Mouse (Mus musculus): ENCODE measurements around the gene Nat10. TPM values are rescaled to one million over a fixed set of nuclear protein-coding genes. Genes with fewer than 3 reads are reported as not detected.

Nat10 gene
- total and polyA plus RNA-seq, 2 experiments, result 8.8 to 28.7 TPM

- H3K4me1 ChIP-seq (ENCODE audit: control insufficient read depth, insufficient read depth, low read length), result peaks cover 2% of the 10 kb centered on the region; the same call in 1 of the 2 replicates
- H3K79me2 ChIP-seq (ENCODE audit: control insufficient read depth, insufficient read depth, low read length), result peaks cover 2% of the 10 kb centered on the region; the same call in 1 of the 2 replicates
- no peak overlapping the region for H3K9ac ChIP-seq (ENCODE audit: low read depth, low read length)
- peaks cover 24% of the 10 kb centered on the region for H3K36me3 ChIP-seq (ENCODE audit: control insufficient read depth, insufficient read depth, low read length)
- H3K4me3 ChIP-seq (ENCODE audit: insufficient read depth, low read depth, low read length), result no peak overlapping the region
- DNase-seq (ENCODE audit: extremely low read depth, low read depth, low spot score), result peak; percentile 34
- WGBS, result 79% methylated on average over 5 of the region's 5 CpGs
- no peak overlapping the region for H3K27ac ChIP-seq (replicated peaks; ENCODE audit: insufficient read depth, low read depth, low read length)
- TF ChIP-seq POLR2A (IDR thresholded peaks at IDR 0.05; ENCODE audit: extremely low read depth, insufficient read depth, low read length) (no peak), CTCF (IDR thresholded peaks at IDR 0.05; ENCODE audit: low read depth, low read length) (no peak)
- H3K27me3 ChIP-seq (ENCODE audit: control insufficient read depth, insufficient read depth, low read length), result no peaks in the 10 kb centered on the region
Measured at GRCm38 (mm10) chr2:103745481-103745880, 15.6 kb downstream of the Nat10 start.

GRCm38 (mm10) chr2:103743988-103744387 lies 17.1 kb downstream of the Nat10 start:
- Histone ChIP-seq H3K4me1 (ENCODE audit: control insufficient read depth, insufficient read depth, low read length) (peaks cover 2% of the 10 kb centered on the region; the same call in 1 of the 2 replicates), H3K27me3 (ENCODE audit: control insufficient read depth, insufficient read depth, low read length) (no peaks in the 10 kb centered on the region), H3K27ac (replicated peaks; ENCODE audit: insufficient read depth, low read depth, low read length) (no peak overlapping the region), H3K36me3 (ENCODE audit: control insufficient read depth, insufficient read depth, low read length) (peaks cover 26% of the 10 kb centered on the region), H3K79me2 (ENCODE audit: control insufficient read depth, insufficient read depth, low read length) (peaks cover 2% of the 10 kb centered on the region; the same call in 1 of the 2 replicates), H3K4me3 (ENCODE audit: insufficient read depth, low read depth, low read length) (no peak overlapping the region), H3K9ac (ENCODE audit: low read depth, low read length) (no peak overlapping the region)
- 84% methylated on average over 7 of the region's 7 CpGs for WGBS
- peak; percentile 82 for TF ChIP-seq CTCF (IDR thresholded peaks at IDR 0.05; ENCODE audit: low read depth, low read length)
- TF ChIP-seq POLR2A (IDR thresholded peaks at IDR 0.05; ENCODE audit: extremely low read depth, insufficient read depth, low read length), result no peak
- peak; percentile 34 for DNase-seq (ENCODE audit: extremely low read depth, low read depth, low spot score)

GRCm38 (mm10) chr2:103743536-103743935 lies 17.5 kb downstream of the Nat10 start:
- Histone ChIP-seq H3K79me2 (ENCODE audit: control insufficient read depth, insufficient read depth, low read length) (peaks cover 2% of the 10 kb centered on the region; the same call in 1 of the 2 replicates), H3K27me3 (ENCODE audit: control insufficient read depth, insufficient read depth, low read length) (no peaks in the 10 kb centered on the region), H3K27ac (replicated peaks; ENCODE audit: insufficient read depth, low read depth, low read length) (no peak overlapping the region), H3K36me3 (ENCODE audit: control insufficient read depth, insufficient read depth, low read length) (peaks cover 29% of the 10 kb centered on the region), H3K4me3 (ENCODE audit: insufficient read depth, low read depth, low read length) (no peak overlapping the region), H3K9ac (ENCODE audit: low read depth, low read length) (no peak overlapping the region), H3K4me1 (ENCODE audit: control insufficient read depth, insufficient read depth, low read length) (peaks cover 2% of the 10 kb centered on the region; the same call in 1 of the 2 replicates)
- no peak for TF ChIP-seq CTCF (IDR thresholded peaks at IDR 0.05; ENCODE audit: low read depth, low read length)
- TF ChIP-seq POLR2A (IDR thresholded peaks at IDR 0.05; ENCODE audit: extremely low read depth, insufficient read depth, low read length), result no peak
- 88% methylated on average over 2 of the region's 2 CpGs for WGBS
- no peak for DNase-seq (ENCODE audit: extremely low read depth, low read depth, low spot score)

- 98% methylated on average over 6 of the region's 6 CpGs for WGBS
- no peak for TF ChIP-seq CTCF (IDR thresholded peaks at IDR 0.05; ENCODE audit: low read depth, low read length)
- H3K27ac ChIP-seq (replicated peaks; ENCODE audit: insufficient read depth, low read depth, low read length), result no peak overlapping the region
Measured at GRCm38 (mm10) chr2:103742821-103743220, 18.2 kb downstream of the Nat10 start.

GRCm38 (mm10) chr2:103731423-103731822 lies 29.6 kb downstream of the Nat10 start:
- Histone ChIP-seq H3K27me3 (ENCODE audit: control insufficient read depth, insufficient read depth, low read length) (no peaks in the 10 kb centered on the region), H3K9ac (ENCODE audit: low read depth, low read length) (no peak overlapping the region), H3K36me3 (ENCODE audit: control insufficient read depth, insufficient read depth, low read length) (peaks cover 28% of the 10 kb centered on the region), H3K27ac (replicated peaks; ENCODE audit: insufficient read depth, low read depth, low read length) (no peak overlapping the region), H3K4me1 (ENCODE audit: control insufficient read depth, insufficient read depth, low read length) (peaks cover 9% of the 10 kb centered on the region), H3K4me3 (ENCODE audit: insufficient read depth, low read depth, low read length) (no peak overlapping the region), H3K79me2 (ENCODE audit: control insufficient read depth, insufficient read depth, low read length) (peaks cover 3% of the 10 kb centered on the region; the same call in 1 of the 2 replicates)
- WGBS, result 94% methylated on average over 6 of the region's 6 CpGs
- TF ChIP-seq POLR2A (IDR thresholded peaks at IDR 0.05; ENCODE audit: extremely low read depth, insufficient read depth, low read length) (no peak), CTCF (IDR thresholded peaks at IDR 0.05; ENCODE audit: low read depth, low read length) (no peak)
- DNase-seq (ENCODE audit: extremely low read depth, low read depth, low spot score), result no peak

More at GRCm38 (mm10) chr2:103742821-103743220, 18.2 kb downstream of the Nat10 start:
- no peak for DNase-seq (ENCODE audit: extremely low read depth, low read depth, low spot score)
- H3K79me2 ChIP-seq (ENCODE audit: control insufficient read depth, insufficient read depth, low read length), result peaks cover 2% of the 10 kb centered on the region; the same call in 1 of the 2 replicates
- no peak overlapping the region for H3K4me3 ChIP-seq (ENCODE audit: insufficient read depth, low read depth, low read length)
- H3K9ac ChIP-seq (ENCODE audit: low read depth, low read length), result no peak overlapping the region
- H3K27me3 ChIP-seq (ENCODE audit: control insufficient read depth, insufficient read depth, low read length), result no peaks in the 10 kb centered on the region
- H3K4me1 ChIP-seq (ENCODE audit: control insufficient read depth, insufficient read depth, low read length), result peaks cover 2% of the 10 kb centered on the region; the same call in 1 of the 2 replicates
- peaks cover 29% of the 10 kb centered on the region for H3K36me3 ChIP-seq (ENCODE audit: control insufficient read depth, insufficient read depth, low read length)

- Histone ChIP-seq H3K36me3 (ENCODE audit: control insufficient read depth, insufficient read depth, low read length) (peaks cover 28% of the 10 kb centered on the region), H3K4me1 (ENCODE audit: control insufficient read depth, insufficient read depth, low read length) (peaks cover 9% of the 10 kb centered on the region)
- WGBS, result 92% methylated on average over 8 of the region's 8 CpGs
Measured at GRCm38 (mm10) chr2:103730999-103731398, 30.1 kb downstream of the Nat10 start.

More at GRCm38 (mm10) chr2:103730999-103731398, 30.1 kb downstream of the Nat10 start:
- no peak for TF ChIP-seq CTCF (IDR thresholded peaks at IDR 0.05; ENCODE audit: low read depth, low read length)
- no peak for TF ChIP-seq POLR2A (IDR thresholded peaks at IDR 0.05; ENCODE audit: extremely low read depth, insufficient read depth, low read length)
- Histone ChIP-seq H3K27ac (replicated peaks; ENCODE audit: insufficient read depth, low read depth, low read length) (no peak overlapping the region), H3K79me2 (ENCODE audit: control insufficient read depth, insufficient read depth, low read length) (peaks cover 3% of the 10 kb centered on the region; the same call in 1 of the 2 replicates), H3K4me3 (ENCODE audit: insufficient read depth, low read depth, low read length) (no peak overlapping the region), H3K27me3 (ENCODE audit: control insufficient read depth, insufficient read depth, low read length) (no peaks in the 10 kb centered on the region), H3K9ac (ENCODE audit: low read depth, low read length) (no peak overlapping the region)
- no peak for DNase-seq (ENCODE audit: extremely low read depth, low read depth, low spot score)
